Mouse (Mus musculus) C2C12 (cell line): ENCODE data around the gene Tekt5. TPM values are rescaled to one million over a fixed set of nuclear protein-coding genes. Genes with fewer than 3 reads are reported as not detected.

Experiments
- H3K27me3 ChIP-seq: one replicate; pipeline ENCODE4 v1.6.1; 2011; ENCODE audit not compliant: control insufficient read depth, insufficient read depth, insufficient read length
- H3K36me3 ChIP-seq: one replicate; pipeline ENCODE4 v1.6.1; 2011; ENCODE audit not compliant: control insufficient read depth, insufficient read depth
- H3K4me3 ChIP-seq: one replicate; pipeline ENCODE4 v1.5.1; 2011; ENCODE audit warnings: mild to moderate bottlenecking, control low read depth; ENCODE audit not compliant: poor library complexity, insufficient read depth, severe bottlenecking
- H3K79me2 ChIP-seq: one replicate; pipeline ENCODE4 v1.6.1; 2011; ENCODE audit not compliant: control insufficient read depth, insufficient read depth
- H3K79me3 ChIP-seq: one replicate; pipeline ENCODE4 v1.6.1; 2011; ENCODE audit warnings: low read depth, control low read depth
- H3ac ChIP-seq: one replicate; pipeline ENCODE3; 2011; ENCODE audit warnings: low read depth; ENCODE audit not compliant: control insufficient read depth, insufficient read length
- CEBPB ChIP-seq: IDR thresholded peaks from one replicate; pipeline ENCODE4 v1.6.1; 2011; ENCODE audit warnings: low read depth, mild to moderate bottlenecking, control low read depth, moderate library complexity
- CTCF ChIP-seq: IDR thresholded peaks from one replicate; pipeline ENCODE4 v1.5.1; 2011; ENCODE audit not compliant: control insufficient read depth, insufficient read depth, insufficient read length
- FOSL1 ChIP-seq: IDR thresholded peaks from one replicate; pipeline ENCODE4 v1.8.0; 2011; ENCODE audit warnings: mild to moderate bottlenecking, low read length; ENCODE audit not compliant: poor library complexity, insufficient read depth, severe bottlenecking
- MAX ChIP-seq: IDR thresholded peaks from one replicate; pipeline ENCODE4 v1.6.1; 2011; ENCODE audit warnings: mild to moderate bottlenecking, control low read depth
- MYOD1 ChIP-seq: IDR thresholded peaks from one replicate; pipeline ENCODE4 v1.6.1; 2011; ENCODE audit warnings: low read depth; ENCODE audit not compliant: control insufficient read depth, insufficient read length
- MYOG ChIP-seq: IDR thresholded peaks from one replicate; pipeline ENCODE4 v1.6.1; 2011; ENCODE audit not compliant: control insufficient read depth, insufficient read length; ENCODE audit errors: extremely low read depth
- USF1 ChIP-seq: IDR thresholded peaks from one replicate; pipeline ENCODE4 v1.6.1; 2011; ENCODE audit warnings: low read depth, mild to moderate bottlenecking, control low read depth, moderate library complexity
- polyA plus RNA-seq: library from polyadenylated mRNA; unstranded; fragments of >200 nt; fragmentation: generic; extraction: Trizol; gene quantifications from one replicate; pipeline ENCODE4 v1.2.1, GENCODE M21; 2012; ENCODE audit warnings: missing spikeins

Tekt5 gene
- polyA plus RNA-seq, 1 experiment: not detected

GRCm38 (mm10) chr16:10310507-10310906 is 84.8 kb downstream of the Tekt5 start:
- Histone ChIP-seq H3K27me3 (no peaks in the 10 kb centered on the region), H3ac (no peak overlapping the region), H3K4me3 (no peak overlapping the region), H3K79me3 (peaks cover 10% of the 10 kb centered on the region), H3K79me2 (peaks cover 50% of the 10 kb centered on the region), H3K36me3 (no peaks in the 10 kb centered on the region)
- TF ChIP-seq CTCF (no peak), FOSL1 (no peak), USF1 (no peak), MYOG (no peak), MAX (no peak), MYOD1 (no peak), CEBPB (no peak)

Other genes with a start within 250 kb of the Tekt5 start
- 0.15 TPM for gene Rpl39l, start 225.3 kb downstream of the Tekt5 start, polyA plus RNA-seq
- gene Atf7ip2, start 202.8 kb downstream of the Tekt5 start, polyA plus RNA-seq: 0.06 TPM
- 41.2 TPM for gene Emp2, start 81.5 kb downstream of the Tekt5 start, polyA plus RNA-seq
- 67.6 TPM for gene Nubp1, start 16.5 kb upstream of the Tekt5 start, polyA plus RNA-seq
- 2.9 TPM for gene Tvp23a, start 51.9 kb upstream of the Tekt5 start, polyA plus RNA-seq
- not detected for gene Ciita, start 84.6 kb upstream of the Tekt5 start, polyA plus RNA-seq
- 17.1 TPM for gene Dexi, start 147.6 kb upstream of the Tekt5 start, polyA plus RNA-seq
- gene Clec16a, start 149.8 kb upstream of the Tekt5 start, polyA plus RNA-seq: 10.0 TPM